Mouse (Mus musculus): ENCODE measurements around the gene Cdyl.

- no peak for TF ChIP-seq CTCF (conservative IDR thresholded peaks at IDR 0.05; ENCODE audit: insufficient read depth, insufficient read length, low read depth, low read length)
- no peak for TF ChIP-seq POLR2A (IDR thresholded peaks at IDR 0.05; ENCODE audit: low read depth, low read length)
Measured at GRCm38 (mm10) chr13:35785330-35785939, 125.8 kb downstream of the Cdyl start.

All from kidney, adult 2 months (tissue).